Mouse (Mus musculus) gastrocnemius, adult 18-20 months (tissue): Measurements from ENCODE around the gene Tbc1d17. TPM values are rescaled to one million over a fixed set of nuclear protein-coding genes. Genes with fewer than 3 reads are reported as not detected.
A peak's percentile ranks its signal among the peaks of the same experiment; 100 is the strongest.
"Not testable (repeated sequence)": the region's sequence is repeated elsewhere in the genome, so short reads cannot be mapped to it uniquely, and the experiment has no call there.

ENCODE experiments used
- DNase-seq: peaks from one replicate; pipeline ENCODE4 v3.0.0; 2021; ENCODE audit warnings: low spot score
- long read RNA-seq, 2 experiments: library from polyadenylated mRNA; stranded (forward); transcript quantifications; one replicate each; pipeline ENCODE4 v2.0.0; 2021
- total RNA-seq, 2 experiments: library from RNA; stranded (reverse); gene quantifications; 2 replicates each; pipeline ENCODE4 v1.2.3; 2021

Tbc1d17 gene
- total RNA-seq = 10 to 100 TPM; 46.8 to 61.0 TPM
- long read RNA-seq, experiment 1, full-length matches to known transcripts = 95 of 114 reads
- long read RNA-seq, experiment 1, partial matches to known transcripts = 7 of 114 reads
- long read RNA-seq, experiment 1, other reads (novel, unspliced or antisense) = 12 of 114 reads
- long read RNA-seq, experiment 2, full-length matches to known transcripts = 82 of 98 reads
- long read RNA-seq, experiment 2, partial matches to known transcripts = 3 of 98 reads
- long read RNA-seq, experiment 2, other reads (novel, unspliced or antisense) = 13 of 98 reads

DNA sequence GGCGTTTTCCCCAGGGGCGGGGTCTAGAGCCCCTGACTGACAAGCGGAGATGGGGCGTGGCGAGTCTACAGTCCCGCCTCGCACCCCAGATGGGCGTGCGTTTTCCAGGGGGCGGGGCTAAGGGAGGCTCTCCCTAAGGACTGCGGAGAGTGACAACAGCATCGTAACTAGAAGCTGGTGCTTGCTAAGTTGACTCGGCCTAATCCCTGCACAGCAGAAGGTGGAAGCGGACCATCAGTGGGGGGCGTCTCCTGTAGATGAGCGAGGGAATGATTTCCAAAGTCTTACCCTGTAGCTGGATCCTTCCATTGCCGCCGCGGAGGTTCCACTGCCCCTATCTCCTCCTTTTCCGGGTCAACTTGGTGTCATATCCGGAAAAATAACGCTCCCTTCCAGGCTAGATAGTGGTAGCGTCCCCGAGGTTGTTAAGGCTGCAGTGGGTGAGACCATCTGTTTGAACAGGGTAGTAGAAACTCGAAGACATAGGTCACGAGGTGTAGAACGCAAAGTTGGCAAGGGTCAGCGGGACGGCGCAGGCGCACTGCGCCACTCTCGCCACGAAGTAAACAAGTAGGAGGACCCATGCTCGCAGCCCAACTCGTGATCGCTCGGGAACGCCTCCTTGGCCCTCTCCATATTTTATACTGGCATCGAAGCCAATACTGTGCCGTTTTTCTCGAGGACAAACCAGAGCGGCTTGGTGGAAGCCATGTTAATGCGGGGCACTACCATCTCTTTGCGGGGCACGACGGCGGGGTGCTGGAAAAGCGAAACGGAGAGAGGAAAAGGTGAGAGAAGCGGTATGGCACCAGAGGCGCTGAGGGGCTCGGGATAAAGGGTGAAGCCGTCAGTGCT, at the start of gene Tbc1d17, which contains the start of gene Akt1s1:
Gene Tbc1d17, minus strand, starts transcription at position 519 of the 855 bp plus-strand sequence.
Gene Akt1s1, plus strand, starts transcription at position 431 of the 855 bp plus-strand sequence.
- DNase-seq = peak; percentile 100

DNA sequence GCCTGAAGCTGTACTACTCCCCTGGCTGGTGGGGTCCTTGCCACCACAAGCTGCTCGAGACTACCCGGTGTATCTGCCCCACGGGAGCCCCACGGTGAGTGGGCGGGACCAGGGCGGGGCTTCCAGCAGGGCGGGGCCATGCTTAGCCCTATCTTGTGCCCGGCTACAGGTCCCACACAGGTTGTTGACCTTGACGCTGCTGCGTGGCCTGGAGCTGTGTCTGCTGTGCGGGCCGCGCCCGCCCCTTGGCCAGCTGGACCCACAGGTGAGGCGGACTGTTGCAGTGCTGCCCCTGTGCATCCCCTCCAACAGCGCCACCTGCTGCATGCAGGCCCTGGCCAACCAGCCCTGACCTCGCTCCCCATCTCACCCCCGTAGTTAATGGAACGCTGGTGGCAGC, 49.7 kb upstream of the Tbc1d17 start:
- no peak for DNase-seq

DNA sequence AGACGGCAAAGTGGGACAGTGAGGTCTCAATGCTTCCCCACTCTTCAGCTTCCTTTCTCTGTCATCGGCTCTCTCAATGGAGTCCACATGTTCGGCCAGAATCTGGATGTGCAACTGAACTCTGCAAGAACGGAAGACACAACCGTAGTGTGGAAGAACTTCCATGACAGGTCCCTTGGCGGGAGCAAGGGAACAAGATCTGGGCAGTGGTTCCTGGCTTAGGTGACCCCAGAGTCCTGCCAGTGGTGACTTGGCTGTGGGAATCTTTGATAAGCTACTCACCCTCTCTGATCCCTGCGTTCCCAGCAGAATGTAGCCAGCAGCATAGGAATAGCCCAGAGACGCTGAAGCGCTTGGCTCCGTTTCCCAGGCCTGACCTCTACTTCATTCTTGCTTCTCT, 47.6 kb upstream of the Tbc1d17 start:
- DNase-seq = peak; percentile 43

DNA sequence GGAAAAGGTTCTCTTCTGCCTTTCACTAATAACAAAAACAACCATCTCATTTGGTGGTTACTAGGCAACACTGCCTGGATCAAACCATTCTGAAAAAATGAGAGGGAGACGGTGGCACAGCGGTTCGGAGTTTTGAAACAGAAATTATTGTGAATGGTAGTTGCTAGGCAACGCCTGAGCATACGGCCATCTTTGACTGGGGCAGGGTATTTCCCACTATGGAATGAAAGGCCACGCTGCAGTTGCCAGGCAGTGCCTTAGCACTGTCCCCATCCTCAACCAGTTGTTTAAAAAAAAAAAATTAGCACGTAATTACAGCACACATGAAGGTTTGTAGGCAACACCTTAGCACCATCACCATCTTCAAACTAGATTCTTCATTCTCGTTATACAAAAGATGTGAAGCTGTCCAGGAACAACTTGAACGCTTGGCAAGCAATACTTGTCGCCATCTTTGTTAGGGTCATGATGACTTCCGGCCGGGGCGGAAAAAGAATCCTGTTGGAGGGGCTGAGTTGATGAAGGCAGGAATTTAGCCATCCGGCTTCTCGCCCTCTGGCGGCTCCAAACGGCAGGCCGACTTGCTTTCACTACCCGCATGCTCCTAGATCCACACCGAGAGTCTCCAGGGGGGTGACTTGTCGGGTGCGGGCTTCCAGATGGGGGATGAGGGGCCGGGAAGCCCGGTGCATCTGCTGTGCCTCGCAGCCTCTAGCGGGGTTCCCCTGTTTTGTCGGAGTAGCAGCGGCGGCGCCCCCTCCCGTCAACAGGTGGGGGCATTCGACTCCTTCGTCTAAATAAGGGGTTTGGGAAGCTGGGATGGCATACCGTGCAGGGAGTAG, 46.9 kb upstream of the Tbc1d17 start, which contains the start of gene Fuz:
Gene Fuz, plus strand, starts transcription at position 487 of the 842 bp plus-strand sequence.
- peak; percentile 93 for DNase-seq

DNA sequence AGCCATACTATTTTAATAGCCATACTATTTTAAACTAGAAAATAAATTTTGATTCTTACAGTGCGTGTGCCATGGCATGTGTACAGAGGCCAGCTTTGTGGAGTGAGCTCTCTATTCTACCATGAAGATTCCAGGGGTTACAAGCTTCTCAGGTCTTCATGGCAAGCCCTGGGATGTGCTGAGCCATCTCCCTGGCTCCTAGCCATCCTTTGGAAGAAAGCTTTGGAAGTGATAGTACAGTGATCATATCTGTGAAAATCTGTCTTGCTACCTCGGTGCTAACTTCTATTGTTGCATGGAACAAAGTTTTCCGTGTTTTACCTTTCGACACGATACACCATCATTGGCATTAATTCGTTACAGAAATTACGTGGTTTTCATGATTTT, 46.3 kb upstream of the Tbc1d17 start:
- no peak for DNase-seq

DNA sequence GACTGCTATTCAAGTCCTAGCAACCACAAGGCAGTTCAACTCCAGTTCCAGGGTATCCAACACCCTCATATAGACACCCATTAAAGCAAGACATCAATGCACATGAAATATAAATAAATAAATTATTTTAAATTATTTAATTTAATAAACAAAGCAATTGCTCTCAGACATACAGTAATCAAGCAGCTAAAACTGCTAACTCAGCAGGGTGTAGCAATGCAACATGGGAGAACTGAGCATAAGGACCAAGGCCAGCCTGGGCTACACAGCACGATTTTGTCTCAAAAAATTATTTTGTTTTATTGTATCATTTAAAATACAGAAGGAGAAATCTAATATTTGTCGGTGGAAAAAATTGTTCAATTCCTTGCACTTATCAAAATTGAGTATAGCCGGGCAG, 45.3 kb upstream of the Tbc1d17 start:
- DNase-seq = no peak

DNA sequence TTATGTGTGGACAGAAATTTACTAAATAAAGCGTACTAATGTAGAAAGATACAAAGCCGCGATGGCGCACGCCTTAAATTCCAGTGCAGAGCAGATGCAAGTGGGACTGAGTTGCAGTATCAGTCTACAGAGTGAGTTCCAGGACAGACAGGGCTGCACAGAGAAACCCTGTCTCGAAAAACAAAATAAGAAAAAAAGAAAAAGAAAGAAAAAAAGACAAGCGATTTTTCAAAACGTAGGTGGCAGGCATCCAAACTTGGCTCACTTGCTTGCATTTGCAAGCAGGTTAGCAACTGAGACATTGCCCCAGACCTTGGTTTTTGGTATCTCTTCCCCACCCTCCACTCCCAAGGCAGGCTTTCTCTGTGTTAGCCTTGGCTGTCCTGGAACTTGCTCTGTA, 44.3 kb upstream of the Tbc1d17 start:
- no peak for DNase-seq

DNA sequence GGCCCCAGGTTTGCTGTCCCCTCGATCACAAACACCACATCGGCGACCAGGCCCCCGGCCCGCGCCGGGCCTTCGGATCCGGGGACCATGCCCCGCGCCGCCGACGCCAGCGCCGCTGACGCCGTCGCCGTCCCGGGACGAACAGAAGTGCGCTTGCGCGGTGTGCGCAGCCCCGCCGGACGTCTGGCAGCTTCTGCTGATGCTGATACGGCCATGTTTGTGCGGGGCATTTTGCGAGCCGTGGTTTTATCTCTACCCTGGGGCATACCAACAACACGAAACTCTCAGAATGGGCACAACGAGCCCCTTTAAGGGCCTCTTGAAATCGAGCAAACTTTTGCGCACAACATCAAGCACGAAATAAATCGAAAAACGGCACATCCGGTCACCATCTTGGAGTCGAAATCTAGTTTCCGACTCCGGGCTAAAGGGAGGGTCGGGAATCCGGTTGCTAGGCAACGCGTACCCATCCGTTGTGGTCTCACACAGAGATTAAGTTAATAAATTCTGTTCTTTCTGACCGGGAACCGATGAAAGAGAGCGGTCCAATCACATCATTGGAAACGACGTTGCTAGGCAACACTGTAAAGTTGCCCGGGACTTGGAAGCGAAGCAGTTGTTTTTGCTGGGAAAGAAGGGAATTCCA, 43.5 kb upstream of the Tbc1d17 start, which contains the start of gene Med25:
Gene Med25, minus strand, starts transcription at position 437 of the 646 bp plus-strand sequence.
- peak; percentile 90 for DNase-seq

DNA sequence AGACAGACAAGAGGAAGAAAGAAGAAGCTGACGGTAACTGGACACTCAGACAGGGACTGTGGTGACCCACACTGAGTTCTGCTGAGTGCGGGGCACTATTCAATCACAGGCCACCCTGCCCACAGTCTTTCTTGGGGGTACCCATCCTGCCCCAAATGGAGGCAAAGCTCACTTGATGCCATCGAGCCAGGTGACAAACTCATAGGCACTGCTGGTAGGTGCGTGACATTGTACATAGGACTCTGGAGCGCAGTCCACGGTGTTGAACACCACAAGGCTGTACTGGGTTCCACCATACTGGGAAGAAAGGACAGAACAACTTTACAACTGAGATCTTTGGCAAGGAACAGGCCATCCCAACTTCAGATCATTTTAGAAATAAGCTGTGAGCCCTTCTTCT, 42.7 kb upstream of the Tbc1d17 start:
- DNase-seq = no peak

DNA sequence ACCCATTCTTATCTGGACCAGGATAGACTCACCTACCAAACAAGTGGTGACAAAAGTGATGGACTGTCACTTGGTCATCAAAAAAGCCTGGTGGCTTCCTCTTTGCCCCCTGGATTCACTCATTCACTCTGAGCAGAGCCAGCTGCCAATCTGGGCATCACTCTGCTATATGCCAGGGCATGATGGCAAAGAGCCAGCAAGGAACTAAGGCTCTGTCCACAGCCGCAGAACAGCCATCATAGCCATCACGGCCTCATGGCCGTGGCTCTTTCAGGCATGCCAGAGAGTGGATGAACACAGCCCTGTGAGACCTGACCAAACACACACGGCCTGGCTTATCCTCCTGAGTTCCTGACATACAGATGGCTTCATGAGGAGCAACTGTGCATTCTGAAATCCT, 41.9 kb upstream of the Tbc1d17 start:
- no peak for DNase-seq

DNA sequence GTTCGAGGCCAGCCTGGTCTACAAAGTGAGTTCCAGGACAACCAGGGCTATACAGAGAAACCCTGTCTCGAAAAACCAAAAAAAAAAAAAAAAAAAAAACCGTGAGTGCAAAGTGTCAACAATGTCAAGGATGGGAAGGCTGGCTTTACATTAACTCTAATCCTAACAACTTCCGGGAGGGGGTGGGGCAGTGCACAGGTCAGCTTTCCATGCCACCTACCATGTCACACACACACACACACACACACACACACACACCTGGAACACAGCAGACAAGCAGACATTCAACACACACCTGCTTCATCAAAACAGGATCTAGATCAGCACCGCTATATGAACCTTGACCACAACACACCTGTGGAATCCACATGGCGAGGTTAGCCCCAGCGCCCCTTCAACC, 41.3 kb upstream of the Tbc1d17 start:
- no peak for DNase-seq

DNA sequence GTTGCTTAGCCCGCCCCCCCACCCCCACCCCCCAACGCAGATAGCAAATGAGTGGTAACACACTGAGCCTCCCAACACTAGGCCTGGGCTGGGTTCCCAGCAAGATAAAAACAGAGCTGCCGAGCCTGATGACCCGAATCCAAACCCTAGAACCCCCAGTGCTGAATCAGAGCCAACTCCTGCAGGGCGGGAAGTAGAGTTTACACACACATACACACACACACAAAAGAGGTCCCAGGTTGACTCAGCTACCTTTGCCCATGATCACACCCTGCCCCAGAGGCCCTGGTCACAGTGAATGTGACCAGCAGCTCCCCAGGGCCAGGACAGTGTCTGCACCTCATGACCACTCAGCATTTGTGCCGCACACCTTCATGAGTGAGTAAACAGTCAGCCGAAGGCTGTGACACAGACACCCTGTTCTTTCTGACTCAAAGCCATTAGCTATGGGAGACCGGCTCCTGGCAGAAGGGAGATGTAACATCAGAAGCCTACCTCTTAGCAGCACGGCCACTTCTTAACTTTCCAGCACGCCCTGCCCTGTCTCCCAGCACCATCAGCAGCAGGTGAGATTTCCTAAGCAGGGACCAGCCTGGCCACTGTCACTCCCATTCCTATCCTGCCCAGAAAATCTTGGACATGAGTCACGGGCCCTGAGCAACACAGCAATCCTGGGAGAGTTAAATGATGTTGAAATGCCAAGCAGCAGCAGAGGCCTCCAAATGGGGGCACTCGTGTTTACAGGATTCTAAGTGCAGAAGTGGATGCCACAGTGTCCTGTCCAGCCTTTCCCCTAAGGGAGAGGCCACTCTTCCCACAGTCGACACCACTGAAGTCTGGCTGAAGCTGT, 39.6 kb upstream of the Tbc1d17 start:
- peak; percentile 52 for DNase-seq

DNA sequence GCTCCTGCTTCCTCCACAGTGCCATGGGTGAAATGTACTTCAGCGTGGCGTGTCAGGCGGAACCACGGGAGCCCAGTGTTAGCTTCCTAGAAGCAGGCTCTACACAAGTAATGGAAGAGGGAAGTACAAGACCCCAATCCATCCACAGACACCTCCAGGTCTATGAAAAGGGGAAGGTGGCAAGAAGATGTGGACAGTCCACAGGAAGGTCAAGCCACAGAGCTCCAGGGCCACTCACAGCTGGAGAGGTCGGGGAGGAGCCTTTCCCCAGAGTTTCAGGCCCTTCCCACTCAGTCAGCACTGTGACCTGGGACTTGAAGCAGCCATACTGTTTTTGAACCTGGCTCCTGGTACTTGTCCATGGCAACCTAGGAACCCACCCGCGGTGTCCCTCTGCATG, 38.1 kb upstream of the Tbc1d17 start:
- DNase-seq = no peak

DNA sequence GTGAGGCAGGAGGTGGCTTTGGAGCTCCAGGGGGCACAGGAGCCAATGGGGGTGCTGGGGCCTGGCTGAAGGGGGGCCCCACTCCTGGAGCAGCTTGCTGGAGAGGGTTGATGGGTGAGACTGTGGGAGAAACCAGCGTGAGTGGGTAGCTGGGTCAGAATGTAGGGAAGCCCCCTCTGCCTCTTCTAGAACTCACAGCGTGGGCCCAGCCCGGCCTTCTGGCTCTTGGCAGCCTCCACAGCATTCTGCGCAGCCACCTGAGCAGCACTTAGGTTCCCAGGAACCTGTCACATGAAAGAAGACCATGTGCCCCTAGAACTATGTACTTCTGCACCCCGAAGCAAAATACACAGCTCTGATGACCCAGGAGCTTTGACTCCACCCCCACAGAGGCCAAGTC, 35.8 kb upstream of the Tbc1d17 start:
- no peak for DNase-seq

DNA sequence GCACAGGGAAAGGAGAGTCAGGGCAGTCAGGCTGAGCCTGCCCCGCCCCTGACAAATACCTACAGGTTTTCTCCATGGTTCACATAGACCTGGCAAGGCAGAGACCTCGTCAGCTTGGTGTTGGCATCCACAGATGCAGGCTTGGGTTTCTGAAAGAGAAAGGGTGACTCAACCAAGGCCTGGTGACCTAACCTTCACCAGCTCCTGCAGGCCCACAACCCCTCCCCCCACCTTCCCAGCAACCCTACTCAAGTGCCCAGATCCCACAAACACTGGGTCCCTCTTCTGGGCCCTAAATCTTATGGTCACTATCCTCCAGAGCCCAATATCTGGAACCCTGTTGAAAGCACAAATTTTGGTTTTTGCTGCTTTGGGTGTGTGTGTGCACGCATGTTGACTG, 34.2 kb upstream of the Tbc1d17 start:
- DNase-seq = no peak

DNA sequence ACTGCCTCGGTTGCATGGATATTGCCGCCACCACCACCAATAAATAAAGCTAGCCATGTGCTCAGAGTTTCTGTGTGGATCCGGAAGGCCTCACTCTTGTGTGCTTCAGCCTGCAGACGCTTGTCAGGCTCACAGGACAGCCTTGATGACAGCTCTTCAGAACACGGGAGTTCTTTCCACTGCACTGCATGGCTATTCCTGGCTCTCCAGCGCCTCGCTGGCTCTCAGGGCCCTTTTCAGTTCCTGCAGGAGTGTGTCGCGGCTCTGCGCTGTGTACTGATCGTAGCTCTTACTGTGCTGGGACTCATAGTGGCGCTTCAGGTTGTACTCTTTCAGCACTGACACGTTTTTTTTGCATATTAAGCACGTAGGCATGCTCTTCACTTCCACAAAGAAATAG, 29.0 kb upstream of the Tbc1d17 start:
- DNase-seq = no peak

DNA sequence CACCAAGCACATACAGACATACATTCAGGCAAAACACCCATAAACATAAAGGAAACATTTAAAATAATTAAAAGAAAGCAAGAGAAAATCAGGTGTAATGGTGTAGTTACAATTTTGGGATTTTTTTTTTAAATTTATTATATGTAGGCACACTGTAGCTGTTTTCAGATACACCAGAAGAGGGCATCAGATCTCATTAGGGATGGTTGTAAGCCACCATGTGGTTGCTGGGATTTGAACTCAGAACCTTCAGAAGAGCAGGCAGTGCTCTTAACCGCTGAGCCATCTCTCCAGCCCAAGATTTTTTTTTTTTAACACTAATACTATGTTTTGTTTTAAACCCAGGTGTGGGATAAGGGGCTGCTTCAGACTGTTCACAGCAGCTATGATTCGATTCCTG, 22.9 kb upstream of the Tbc1d17 start:
- not testable (repeated sequence) for DNase-seq

DNA sequence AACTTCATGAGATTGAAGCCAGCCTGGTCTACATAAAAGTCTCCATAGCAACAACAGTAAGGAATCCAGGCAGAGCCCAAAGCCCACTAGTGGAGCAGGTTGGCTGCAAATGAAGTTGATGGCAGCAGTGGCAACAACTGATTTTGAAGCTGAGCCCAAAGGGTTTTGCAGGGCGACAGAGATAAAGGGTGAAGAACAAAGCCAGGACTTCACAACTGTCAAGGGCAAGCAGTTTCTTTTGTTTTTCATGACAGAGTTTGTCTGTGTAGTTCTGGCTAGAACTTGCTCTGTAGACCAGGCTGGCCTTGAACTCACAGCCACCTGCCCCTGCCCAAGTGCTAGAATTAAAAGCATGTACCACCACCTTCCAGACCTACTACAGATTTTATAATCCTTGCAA, 22.3 kb upstream of the Tbc1d17 start:
- DNase-seq = no peak

DNA sequence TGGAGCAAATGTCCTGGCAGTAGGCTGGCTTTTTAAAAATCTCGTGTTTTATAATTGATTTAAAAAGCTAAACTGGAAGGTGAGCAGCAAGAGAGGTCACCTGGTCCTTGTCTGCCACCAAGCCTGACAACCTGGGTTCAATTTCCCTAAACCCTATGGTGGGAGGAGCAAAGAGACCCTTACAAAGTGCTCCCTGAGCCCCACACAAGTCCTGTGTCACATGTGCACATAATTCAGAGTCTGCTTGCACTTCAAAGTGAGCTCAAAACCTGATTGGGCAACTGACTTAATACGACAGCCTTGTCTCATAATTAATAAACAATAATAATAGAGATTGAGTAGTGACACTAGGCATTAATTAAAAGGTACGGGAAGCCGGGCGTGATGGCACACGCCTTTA, 21.7 kb upstream of the Tbc1d17 start:
- DNase-seq = no peak
